Mouse (Mus musculus) kidney, postnatal 0 days (tissue): ENCODE data around the gene Ssh3. TPM values are rescaled to one million over a fixed set of nuclear protein-coding genes. Genes with fewer than 3 reads are reported as not detected.

Source experiments
- ATAC-seq: fragments of 200-750 bp; cut with Nextera tagmentation; replicated peaks from 2 replicates; pipeline ENCODE4 v1.8.0; 2017; ENCODE audit warnings: low read depth, moderate number of reproducible peaks, moderate TSS enrichment, moderate library complexity; ENCODE audit not compliant: low FRiP score
- DNase-seq: peaks from one replicate; pipeline ENCODE4 v3.0.0-alpha.2; 2016; ENCODE audit warnings: low spot score
- H3K27ac ChIP-seq: fragments of 300-500 bp; sonication (generic); 2 replicates; pipeline ENCODE4 v1.5.1; 2014; ENCODE audit warnings: mild to moderate bottlenecking
- H3K27me3 ChIP-seq: fragments of 300-500 bp; sonication (generic); 2 replicates; pipeline ENCODE4 v1.6.1; 2014; ENCODE audit warnings: low read length, mixed read lengths; ENCODE audit not compliant: insufficient read depth
- H3K36me3 ChIP-seq: fragments of 300-500 bp; sonication (generic); 2 replicates; pipeline ENCODE4 v1.6.1; 2014; ENCODE audit warnings: low read length, mixed read lengths; ENCODE audit not compliant: insufficient read depth
- H3K4me1 ChIP-seq: fragments of 300-500 bp; sonication (generic); replicated peaks from 2 replicates; pipeline ENCODE4 v1.6.1; 2014; ENCODE audit warnings: antibody characterized with exemption, low read length, mixed read lengths; ENCODE audit not compliant: insufficient read depth
- H3K4me2 ChIP-seq: fragments of 300-500 bp; sonication (generic); 2 replicates; pipeline ENCODE4 v1.6.1; 2014; ENCODE audit warnings: mild to moderate bottlenecking, low read length, moderate library complexity, mixed read lengths
- H3K4me3 ChIP-seq: fragments of 300-500 bp; sonication (generic); replicated peaks from 2 replicates; pipeline ENCODE4 v1.5.1; 2014; ENCODE audit warnings: low read depth, low read length
- H3K9ac ChIP-seq: fragments of 300-500 bp; sonication (generic); 2 replicates; pipeline ENCODE4 v1.6.1; 2014; ENCODE audit warnings: low read depth, low read length
- H3K9me3 ChIP-seq: fragments of 300-500 bp; sonication (generic); replicated peaks from 2 replicates; pipeline ENCODE4 v1.6.1; 2016; ENCODE audit warnings: low read length, inconsistent platforms, mixed read lengths
- CTCF ChIP-seq: IDR thresholded peaks from 2 replicates; pipeline ENCODE4 v1.5.1; 2016; ENCODE audit warnings: antibody characterized with exemption, low read depth, mild to moderate bottlenecking, moderate library complexity
- WGBS: fragments of 180-500 bp; shearing (Covaris S2); extraction: QIAGEN DNeasy Blood & Tissue Kit; methylation state at CpG from one replicate; pipeline ENCODE4 v1.1.7; 2014; 5-methylcytosine and 5-hydroxymethylcytosine counted together
- polyA plus RNA-seq: library from polyadenylated mRNA; unstranded; fragments of >200 nt; fragmentation: Nextera tagmentation; extraction: Ambion mirVana; gene quantifications from 2 replicates; pipeline ENCODE4 v1.2.1, GENCODE M21; 2015

Gene Ssh3
- polyA plus RNA-seq, 1 experiment from 2014 or later: 15.6 TPM

GRCm38 (mm10) chr19:4290749-4291148 lies 21.8 kb upstream of the Ssh3 start:
- Histone ChIP-seq H3K4me1 (no peaks in the 10 kb centered on the region), H3K4me3 (no peak overlapping the region), H3K36me3 (peaks cover 70% of the 10 kb centered on the region), H3K4me2 (no peak overlapping the region), H3K9ac (no peak overlapping the region), H3K9me3 (no peaks in the 10 kb centered on the region), H3K27ac (no peak overlapping the region), H3K27me3 (no peaks in the 10 kb centered on the region)
- ATAC-seq (no peak), DNase-seq (no peak)
- TF ChIP-seq CTCF: no peak
- whole genome bisulfite sequencing: 80% methylated on average over 15 of the region's 15 CpGs

DNA sequence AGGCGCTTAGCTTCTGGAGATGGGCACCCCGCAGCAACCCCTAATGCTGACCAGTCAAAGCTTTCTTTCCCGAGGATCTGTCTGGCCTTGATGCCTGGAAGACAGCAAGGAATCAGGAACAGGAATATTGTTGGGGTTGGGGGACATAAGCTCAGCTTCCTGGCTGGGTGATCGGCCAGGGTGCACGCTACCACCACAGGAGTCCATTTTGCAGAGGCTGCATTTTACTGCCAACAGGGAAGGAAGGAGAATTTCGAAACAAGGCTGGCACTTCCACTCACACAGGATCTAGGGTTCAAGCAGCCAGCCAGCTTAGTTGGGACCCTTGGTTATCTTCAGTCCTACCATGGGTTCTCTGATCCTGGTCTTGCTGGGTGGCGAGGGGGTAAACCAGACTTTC lies 14.7 kb upstream of the Ssh3 start:
- WGBS: 43% methylated on average over 7 of the region's 7 CpGs
- Histone ChIP-seq H3K4me2 (peak overlapping the region; percentile 82), H3K27me3 (no peaks in the 10 kb centered on the region), H3K9ac (peak overlapping the region; percentile 23; the same call in 1 of the 2 replicates), H3K4me1 (no peaks in the 10 kb centered on the region), H3K9me3 (no peaks in the 10 kb centered on the region), H3K36me3 (peaks cover 31% of the 10 kb centered on the region), H3K27ac (no peak overlapping the region), H3K4me3 (peak overlapping the region; percentile 62)
- TF ChIP-seq CTCF: no peak
- no peak for DNase-seq
- no peak for ATAC-seq

GRCm38 (mm10) chr19:4282898-4283553 lies 14.0 kb upstream of the Ssh3 start, which contains the start of gene Ankrd13d:
Ankrd13d (minus strand) TSS chr19:4283137.
- peaks cover 26% of the 10 kb centered on the region for H3K36me3 ChIP-seq
- H3K9me3 ChIP-seq: no peaks in the 10 kb centered on the region
- H3K9ac ChIP-seq: peak within 1 kb of the TSS; percentile 67
- ATAC-seq (peak; percentile 92), DNase-seq (peak; percentile 96)
- H3K27me3 ChIP-seq: no peaks in the 10 kb centered on the region
- TF ChIP-seq CTCF: peak; percentile 81
- WGBS: under 1% methylated on average over 49 of the region's 50 CpGs
- H3K27ac ChIP-seq: peak within 1 kb of the TSS; percentile 25; the same call in 1 of the 2 replicates
- peak within 1 kb of the TSS; percentile 82 for H3K4me2 ChIP-seq
- no peaks in the 10 kb centered on the region for H3K4me1 ChIP-seq
- peak within 1 kb of the TSS; percentile 62 for H3K4me3 ChIP-seq

GRCm38 (mm10) chr19:4280425-4280824 lies 11.4 kb upstream of the Ssh3 start:
- ATAC-seq (no peak), DNase-seq (no peak)
- H3K4me1 ChIP-seq: no peaks in the 10 kb centered on the region
- WGBS: 96% methylated on average over 9 of the region's 9 CpGs
- H3K27ac ChIP-seq: no peak overlapping the region
- no peaks in the 10 kb centered on the region for H3K27me3 ChIP-seq
- H3K4me2 ChIP-seq: no peak overlapping the region
- H3K9ac ChIP-seq: no peak overlapping the region
- H3K4me3 ChIP-seq: no peak overlapping the region
- H3K36me3 ChIP-seq: peaks cover 2% of the 10 kb centered on the region; the same call in 1 of the 2 replicates
- no peaks in the 10 kb centered on the region for H3K9me3 ChIP-seq
- TF ChIP-seq CTCF: no peak

DNA sequence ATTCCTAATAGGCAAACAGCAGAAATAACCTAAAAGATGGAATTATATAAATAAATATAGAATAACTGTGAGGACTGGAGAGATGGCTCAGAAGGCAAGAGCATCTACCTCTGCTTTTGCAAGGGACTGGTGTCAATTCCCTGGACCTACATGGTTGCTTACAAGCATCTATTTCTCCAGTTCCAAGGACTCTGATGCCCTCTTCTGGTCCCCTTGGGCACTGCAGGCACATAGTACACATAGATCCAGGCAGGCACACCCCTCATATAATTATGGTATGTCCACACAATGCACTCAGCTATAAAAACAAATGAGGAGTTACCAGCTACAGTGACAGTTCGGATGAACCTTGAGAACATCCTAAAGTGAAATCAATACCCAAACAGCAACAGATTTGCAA lies 10.5 kb upstream of the Ssh3 start:
- 98% methylated on average over 1 of the region's 1 CpGs for WGBS
- Histone ChIP-seq H3K4me3 (no peak overlapping the region), H3K27me3 (no peaks in the 10 kb centered on the region), H3K9me3 (no peaks in the 10 kb centered on the region), H3K36me3 (no peaks in the 10 kb centered on the region), H3K27ac (no peak overlapping the region), H3K4me2 (no peak overlapping the region), H3K9ac (no peak overlapping the region), H3K4me1 (no peaks in the 10 kb centered on the region)
- no peak for DNase-seq
- TF ChIP-seq CTCF: peak; percentile 50
- ATAC-seq: no peak

- 93% methylated on average over 11 of the region's 11 CpGs for WGBS
- DNase-seq (no peak), ATAC-seq (no peak)
- H3K27me3 ChIP-seq: no peaks in the 10 kb centered on the region
- no peak overlapping the region for H3K9ac ChIP-seq
- 0 out of 2 replicates have a peak, but pooled peaks cover 5% of the 10 kb centered on the region for H3K4me1 ChIP-seq
- no peak overlapping the region for H3K27ac ChIP-seq
- H3K9me3 ChIP-seq: no peaks in the 10 kb centered on the region
- TF ChIP-seq CTCF: no peak
- H3K36me3 ChIP-seq: no peaks in the 10 kb centered on the region; the same call in 1 of the 2 replicates
- H3K4me2 ChIP-seq: no peak overlapping the region
- no peak overlapping the region for H3K4me3 ChIP-seq
These were observed 2.0 kb upstream of the Ssh3 start for GRCm38 (mm10) chr19:4270972-4271371.
